Mouse (Mus musculus) forebrain, embryonic 14.5 days (tissue): ENCODE measurements at regions not wholly inside any gene's neighbourhood (a gene's known extent, or its start where the extent isn't known, plus 50 kb on each side); places are given as distances from the start of the nearest gene placed in this dataset.

Experiments used
- ATAC-seq: fragments of 200-750 bp; cut with Nextera tagmentation; 2 replicates; pipeline ENCODE4 v1.8.0; 2017; ENCODE audit warnings: mild to moderate bottlenecking, moderate library complexity
- DNase-seq: peaks from one replicate; pipeline ENCODE4 v3.0.0-alpha.2; 2015; ENCODE audit warnings: low spot score
- H3K27ac ChIP-seq: fragments of 300-500 bp; sonication (generic); 2 replicates; pipeline ENCODE4 v1.5.1; 2014; ENCODE audit warnings: low read depth, mild to moderate bottlenecking, control low read depth, low read length, moderate library complexity
- H3K27me3 ChIP-seq: fragments of 300-500 bp; sonication (generic); replicated peaks from 2 replicates; pipeline ENCODE4 v1.6.1; 2014; ENCODE audit warnings: low read length, control low read depth, mixed read lengths; ENCODE audit not compliant: control insufficient read depth, insufficient read depth
- H3K36me3 ChIP-seq: fragments of 300-500 bp; sonication (generic); 2 replicates; pipeline ENCODE4 v1.6.1; 2014; ENCODE audit warnings: low read length, control low read depth; ENCODE audit not compliant: control insufficient read depth, insufficient read depth
- H3K4me1 ChIP-seq: fragments of 300-500 bp; sonication (generic); 2 replicates; pipeline ENCODE4 v1.6.1; 2014; ENCODE audit warnings: antibody characterized with exemption, low read length, control low read depth; ENCODE audit not compliant: control insufficient read depth, insufficient read depth
- H3K4me2 ChIP-seq: fragments of 300-500 bp; sonication (generic); 2 replicates; pipeline ENCODE4 v1.6.1; 2014; ENCODE audit warnings: mild to moderate bottlenecking, control low read depth, low read length
- H3K4me3 ChIP-seq: fragments of 300-500 bp; sonication (generic); 2 replicates; pipeline ENCODE4 v1.5.1; 2014; ENCODE audit warnings: low read depth, low read length, control low read depth
- H3K9ac ChIP-seq: fragments of 300-500 bp; sonication (generic); 2 replicates; pipeline ENCODE4 v1.6.1; 2014; ENCODE audit warnings: mild to moderate bottlenecking, low read length, control low read depth, moderate library complexity
- H3K9me3 ChIP-seq: fragments of 300-500 bp; sonication (generic); replicated peaks from 2 replicates; pipeline ENCODE4 v1.6.1; 2016; ENCODE audit warnings: low read length, control low read depth, mixed read lengths; ENCODE audit not compliant: control insufficient read depth
- WGBS: fragments of 180-500 bp; shearing (Covaris S2); extraction: QIAGEN DNeasy Blood & Tissue Kit; methylation state at CpG from one replicate; pipeline ENCODE4 v1.1.7; 2014; 5-methylcytosine and 5-hydroxymethylcytosine counted together

DNA sequence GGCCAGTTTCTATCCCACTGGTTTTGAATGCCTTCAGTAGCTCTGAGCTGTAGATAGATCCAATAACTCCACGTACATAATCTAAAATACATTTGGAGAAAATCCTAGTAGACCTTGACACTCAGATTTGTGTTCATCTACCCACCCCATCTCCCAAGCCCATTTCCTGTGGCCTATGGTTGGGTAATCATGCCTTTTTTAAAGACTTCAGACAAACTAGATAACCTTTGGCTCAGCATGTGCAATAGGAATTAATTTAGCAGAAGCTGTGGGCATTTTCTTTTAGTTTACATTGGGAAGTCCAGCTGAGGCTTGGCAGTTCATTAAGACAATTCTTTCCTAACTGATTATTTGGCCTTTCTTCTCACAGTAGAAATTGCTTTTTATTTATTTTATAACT lies 203.3 kb upstream of the Gypa start:
- WGBS, result 50% methylated on average over 1 of the region's 1 CpGs
- Histone ChIP-seq H3K27ac (no peak overlapping the region), H3K4me3 (no peak overlapping the region), H3K9me3 (no peaks in the 10 kb centered on the region), H3K9ac (no peak overlapping the region), H3K27me3 (no peaks in the 10 kb centered on the region), H3K4me1 (no peaks in the 10 kb centered on the region), H3K4me2 (no peak overlapping the region), H3K36me3 (no peaks in the 10 kb centered on the region)
- DNase-seq (no peak), ATAC-seq (no peak)

DNA sequence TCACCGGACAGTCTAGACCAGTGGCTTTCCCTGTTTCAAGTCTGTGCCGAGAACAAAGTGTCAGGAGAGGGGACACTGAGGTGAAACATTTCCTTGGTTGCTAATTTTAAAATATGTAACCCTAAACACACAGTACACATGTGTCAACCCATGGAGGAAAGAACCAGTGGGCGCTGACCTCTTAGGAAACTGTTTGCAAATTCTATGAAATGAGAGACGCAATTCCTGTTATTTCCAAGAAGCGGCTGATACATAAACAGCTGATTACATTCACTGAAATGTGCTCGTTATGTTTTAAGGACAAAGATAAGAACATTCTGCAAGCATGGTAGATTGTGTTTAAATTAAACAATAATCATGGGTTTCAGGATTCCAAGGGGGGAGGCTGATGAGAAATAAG lies 204.3 kb upstream of the Gypa start:
- Histone ChIP-seq H3K4me1 (no peaks in the 10 kb centered on the region), H3K27ac (no peak overlapping the region), H3K9ac (no peak overlapping the region), H3K36me3 (no peaks in the 10 kb centered on the region), H3K27me3 (no peaks in the 10 kb centered on the region), H3K9me3 (no peaks in the 10 kb centered on the region), H3K4me2 (no peak overlapping the region), H3K4me3 (no peak overlapping the region)
- DNase-seq (no peak), ATAC-seq (no peak)
- 61% methylated on average over 6 of the region's 6 CpGs for WGBS

DNA sequence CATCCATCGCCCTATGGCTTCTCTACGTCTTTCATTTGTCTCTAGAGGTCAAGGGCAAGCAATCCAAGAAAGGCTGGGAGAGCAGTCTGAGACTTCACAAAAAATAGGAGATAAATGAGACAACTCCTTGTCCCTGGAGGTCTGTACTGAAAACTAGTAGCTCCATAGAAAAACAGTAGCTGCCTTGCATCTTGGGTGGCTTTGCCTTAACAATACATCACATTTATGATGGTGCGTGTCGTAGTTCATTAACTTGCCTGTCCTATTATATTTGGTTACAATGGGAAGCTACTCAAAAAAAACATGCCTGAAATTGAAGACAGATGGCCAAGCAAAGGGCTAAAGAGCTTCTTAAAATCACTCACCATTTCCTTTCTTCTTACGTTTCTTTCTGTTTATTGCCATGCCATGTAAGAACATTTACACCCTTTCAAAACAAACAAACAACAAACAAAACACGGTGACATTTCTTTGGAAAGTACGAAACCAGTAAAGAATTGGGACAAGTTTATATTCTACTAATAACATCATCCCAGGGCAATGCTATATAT lies 211.2 kb upstream of the Hhip start:
- no peak for DNase-seq
- WGBS, result 83% methylated on average over 7 of the region's 7 CpGs

DNA sequence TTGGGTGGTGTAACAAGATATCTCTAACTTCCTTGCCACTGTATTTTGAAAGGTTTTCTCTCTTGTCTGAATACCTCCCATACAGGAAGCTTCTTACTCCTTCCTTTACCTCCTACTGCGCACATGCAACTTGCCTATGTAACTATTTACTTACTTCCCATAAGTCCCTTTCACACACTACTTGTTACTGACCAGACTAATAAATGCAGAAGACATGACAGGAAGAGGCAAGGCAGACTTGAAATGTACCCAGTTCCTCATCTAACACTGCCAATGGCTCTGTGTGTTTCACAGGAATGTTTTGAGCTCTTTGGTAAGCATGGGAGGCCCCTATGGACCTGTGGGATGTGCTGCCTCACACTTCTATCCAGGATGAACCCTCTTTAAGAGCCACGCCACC lies 207.1 kb upstream of the Hhip start:
- no peak overlapping the region for H3K27ac ChIP-seq
- no peak for ATAC-seq
- WGBS, result 93% methylated on average over 2 of the region's 2 CpGs
- H3K9ac ChIP-seq, result no peak overlapping the region
- H3K4me3 ChIP-seq, result no peak overlapping the region
- no peak overlapping the region for H3K4me2 ChIP-seq
- H3K4me1 ChIP-seq, result 0 out of 2 replicates have a peak, but pooled peaks cover 2% of the 10 kb centered on the region
- no peaks in the 10 kb centered on the region for H3K9me3 ChIP-seq
- no peak for DNase-seq
- no peaks in the 10 kb centered on the region for H3K27me3 ChIP-seq
- no peaks in the 10 kb centered on the region for H3K36me3 ChIP-seq

More for the DNA sequence above, 211.2 kb upstream of the Hhip start:
- Histone ChIP-seq H3K9me3 (no peaks in the 10 kb centered on the region), H3K4me3 (no peak overlapping the region), H3K27me3 (no peaks in the 10 kb centered on the region), H3K4me2 (no peak overlapping the region), H3K27ac (no peak overlapping the region), H3K4me1 (no peaks in the 10 kb centered on the region), H3K36me3 (no peaks in the 10 kb centered on the region), H3K9ac (no peak overlapping the region)
- ATAC-seq, result no peak

DNA sequence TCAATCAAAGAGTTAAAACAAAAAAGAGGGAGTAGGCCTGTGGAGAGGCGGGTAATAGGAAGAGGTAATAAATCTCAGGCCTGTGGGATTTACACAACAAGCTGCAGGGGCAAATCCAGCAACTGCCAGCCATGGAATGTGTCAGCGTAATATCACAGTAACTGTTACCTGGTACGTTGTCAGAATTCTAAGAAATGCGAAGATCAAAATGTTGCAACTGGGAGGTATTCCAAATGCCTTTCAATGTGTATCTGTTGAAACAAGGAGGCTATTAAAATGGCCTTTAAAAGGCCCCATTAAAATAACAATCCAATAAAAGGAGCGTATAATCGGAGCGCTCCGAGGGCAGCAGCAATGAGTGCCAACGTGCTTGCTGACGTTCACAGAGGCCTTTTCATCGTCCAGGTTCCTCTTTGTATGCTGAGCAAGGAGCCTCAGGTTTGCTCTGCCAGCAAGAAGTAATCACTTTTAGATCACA lies 205.7 kb upstream of the Hhip start:
- peak; percentile 60 for ATAC-seq
- H3K4me3 ChIP-seq, result no peak overlapping the region
- peak overlapping the region; percentile 8; the same call in 1 of the 2 replicates for H3K4me2 ChIP-seq
- peak; percentile 62 for DNase-seq
- H3K27ac ChIP-seq, result no peak overlapping the region
- no peaks in the 10 kb centered on the region for H3K9me3 ChIP-seq
- no peaks in the 10 kb centered on the region for H3K27me3 ChIP-seq
- WGBS, result 17% methylated on average over 11 of the region's 11 CpGs
- no peaks in the 10 kb centered on the region for H3K36me3 ChIP-seq
- H3K9ac ChIP-seq, result no peak overlapping the region
- 0 out of 2 replicates have a peak, but pooled peaks cover 2% of the 10 kb centered on the region for H3K4me1 ChIP-seq

DNA sequence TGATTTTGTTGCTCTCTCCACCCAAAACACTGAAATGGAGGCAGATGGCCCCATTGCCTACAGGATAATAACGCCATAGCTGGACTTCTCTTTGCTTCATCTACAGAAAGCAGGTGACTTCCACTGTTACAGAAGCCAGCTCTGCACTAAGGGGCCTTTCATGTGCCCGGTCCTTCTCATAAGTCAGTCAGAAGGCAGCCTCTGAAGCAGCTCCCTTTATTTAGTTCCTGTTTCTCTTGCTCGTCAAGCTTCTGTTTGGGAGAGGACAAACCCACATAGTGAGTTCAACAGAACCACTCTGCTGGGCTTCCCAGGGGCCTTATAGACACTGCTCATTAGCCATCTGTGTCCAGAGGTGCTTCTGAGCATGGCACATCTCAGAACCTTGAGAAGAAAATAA lies 205.1 kb upstream of the Hhip start:
- Histone ChIP-seq H3K4me2 (no peak overlapping the region), H3K9me3 (no peaks in the 10 kb centered on the region), H3K9ac (no peak overlapping the region), H3K36me3 (no peaks in the 10 kb centered on the region), H3K4me3 (no peak overlapping the region), H3K27me3 (no peaks in the 10 kb centered on the region), H3K27ac (no peak overlapping the region), H3K4me1 (0 out of 2 replicates have a peak, but pooled peaks cover 2% of the 10 kb centered on the region)
- ATAC-seq (no peak), DNase-seq (no peak)
- whole genome bisulfite sequencing, result 79% methylated on average over 3 of the region's 3 CpGs

DNA sequence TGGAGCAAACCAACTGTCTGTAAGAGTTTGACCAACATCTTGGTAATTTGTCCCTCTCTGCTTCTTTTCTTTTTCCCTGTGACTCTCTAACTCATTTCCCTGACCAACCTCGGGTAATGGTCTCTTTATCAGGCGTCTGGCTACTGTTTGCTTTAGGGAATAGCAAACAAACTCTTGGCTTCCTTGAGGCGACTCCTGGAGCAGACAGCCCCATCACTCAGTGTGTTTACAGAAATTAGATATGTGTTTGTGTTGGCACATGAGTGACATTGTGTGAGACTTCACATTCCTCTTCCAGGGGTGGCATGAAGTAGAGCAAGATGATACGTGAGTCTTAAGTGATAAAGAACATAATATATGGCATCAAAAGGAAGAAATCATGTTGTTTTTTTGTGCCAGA lies 195.7 kb upstream of the Hhip start:
- no peak overlapping the region for H3K9ac ChIP-seq
- H3K4me3 ChIP-seq, result no peak overlapping the region
- H3K27me3 ChIP-seq, result no peaks in the 10 kb centered on the region
- no peak overlapping the region for H3K4me2 ChIP-seq
- WGBS, result 80% methylated on average over 4 of the region's 4 CpGs
- no peaks in the 10 kb centered on the region; the same call in 1 of the 2 replicates for H3K4me1 ChIP-seq
- H3K9me3 ChIP-seq, result no peaks in the 10 kb centered on the region
- no peaks in the 10 kb centered on the region for H3K36me3 ChIP-seq
- DNase-seq (no peak), ATAC-seq (no peak)
- no peak overlapping the region for H3K27ac ChIP-seq

DNA sequence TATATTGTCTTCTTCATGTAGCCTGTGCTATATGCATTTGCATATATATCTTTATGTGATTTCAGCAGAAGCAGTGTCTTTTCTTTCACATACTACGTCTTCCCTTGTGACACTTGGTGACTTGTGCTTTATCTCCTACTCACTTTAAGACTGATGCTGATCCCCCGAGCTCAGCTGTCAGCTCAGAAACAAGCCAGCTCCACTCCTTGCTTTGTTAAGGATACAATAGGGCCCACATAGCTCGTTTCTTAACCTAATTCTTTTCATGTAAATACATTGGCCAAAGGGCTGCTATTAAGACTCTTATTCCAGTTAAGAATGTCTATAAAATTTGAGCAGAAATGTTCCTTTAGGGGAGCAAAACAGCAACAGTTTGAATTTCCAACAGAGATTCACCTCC lies 193.8 kb upstream of the Hhip start:
- WGBS, result 4% methylated on average over 3 of the region's 3 CpGs
- H3K36me3 ChIP-seq, result no peaks in the 10 kb centered on the region

DNA sequence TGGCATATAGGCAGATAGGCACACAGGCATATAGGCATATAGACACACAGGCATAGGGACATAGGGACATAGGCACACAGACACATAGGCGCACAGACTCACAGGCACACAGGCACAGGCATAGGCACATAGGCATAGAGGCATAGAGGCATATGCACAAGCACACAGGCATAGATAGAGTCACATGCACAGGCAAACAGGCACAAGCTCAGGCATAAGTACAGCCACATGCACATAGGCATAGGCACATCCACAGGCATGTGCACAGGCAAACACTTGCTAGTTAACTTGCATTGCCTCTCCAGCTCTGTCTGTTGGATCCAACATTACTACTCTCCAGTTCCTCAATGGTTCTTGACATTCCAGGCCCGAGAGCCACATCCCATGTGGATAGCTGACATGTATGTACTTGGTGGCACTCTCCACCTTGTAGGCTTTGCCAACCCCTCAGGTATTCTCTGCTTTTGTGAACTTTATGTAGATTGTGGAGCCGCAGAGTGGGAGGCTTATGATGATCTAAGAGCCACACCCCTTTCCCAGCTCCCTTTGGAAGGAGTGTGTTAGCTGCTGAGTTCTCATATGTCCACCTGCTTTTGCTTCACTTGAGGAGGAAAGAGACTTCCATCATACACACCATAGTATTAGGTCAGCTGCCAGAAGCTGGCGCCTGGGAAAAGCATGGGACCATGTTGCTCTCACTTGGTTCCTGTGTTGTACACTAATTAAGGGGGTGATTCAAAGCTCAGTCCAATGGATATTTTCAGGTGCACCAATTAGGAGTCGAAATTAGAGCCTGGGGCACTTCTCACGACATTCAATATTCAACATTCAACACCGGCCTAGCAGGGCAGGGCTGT lies 192.7 kb upstream of the Hhip start:
- no peak overlapping the region for H3K4me3 ChIP-seq
- peak; percentile 77 for ATAC-seq
- no peak overlapping the region for H3K27ac ChIP-seq
- 37% methylated on average over 7 of the region's 7 CpGs for WGBS
- peak; percentile 41 for DNase-seq
- no peaks in the 10 kb centered on the region; the same call in 1 of the 2 replicates for H3K4me1 ChIP-seq
- no peaks in the 10 kb centered on the region for H3K36me3 ChIP-seq
- H3K9ac ChIP-seq, result no peak overlapping the region
- H3K27me3 ChIP-seq, result no peaks in the 10 kb centered on the region
- H3K9me3 ChIP-seq, result no peaks in the 10 kb centered on the region
- H3K4me2 ChIP-seq, result no peak overlapping the region

More for the DNA sequence above, 193.8 kb upstream of the Hhip start:
- no peak overlapping the region for H3K4me3 ChIP-seq
- no peak overlapping the region for H3K9ac ChIP-seq
- DNase-seq, result no peak
- ATAC-seq, result no peak
- no peaks in the 10 kb centered on the region for H3K9me3 ChIP-seq
- no peaks in the 10 kb centered on the region for H3K27me3 ChIP-seq
- H3K4me1 ChIP-seq, result no peaks in the 10 kb centered on the region; the same call in 1 of the 2 replicates
- H3K27ac ChIP-seq, result no peak overlapping the region
- H3K4me2 ChIP-seq, result no peak overlapping the region
